Mouse (Mus musculus) stomach, adult 2 months (tissue): Measurements from ENCODE around the gene Zfp750. TPM values are rescaled to one million over a fixed set of nuclear protein-coding genes. Genes with fewer than 3 reads are reported as not detected.

Experiments
- polyA plus RNA-seq: library from polyadenylated mRNA; depleted of rRNA; stranded (reverse); fragments of >200 nt; gene quantifications from 2 replicates; pipeline ENCODE4 v1.2.3, GENCODE M21; 2012; rRNA removed

Zfp750 gene
- 4.8 and 6.1 TPM in 2 replicates for polyA plus RNA-seq

GRCm38 (mm10) chr11:121519131-121519530 is at the start of gene Zfp750:
Gene Zfp750, minus strand, starts transcription at chr11:121519333.

Other genes with a start within 250 kb of the Zfp750 start
- 15.7 and 16.0 TPM in 2 replicates for gene Wdr45b, start 164.9 kb downstream of the Zfp750 start, polyA plus RNA-seq
- 1.3 and 1.7 TPM in 2 replicates for gene Rab40b, start 131.1 kb downstream of the Zfp750 start, polyA plus RNA-seq
- 0.73 and 1.9 TPM in 2 replicates for gene Fn3krp, start 97.9 kb downstream of the Zfp750 start, polyA plus RNA-seq
- 0.79 and 1.00 TPM in 2 replicates for gene Fn3k, start 84.4 kb downstream of the Zfp750 start, polyA plus RNA-seq
- 20.4 and 30.0 TPM in 2 replicates for gene Tbcd, start 67.4 kb downstream of the Zfp750 start, polyA plus RNA-seq
- gene B3gntl1, start 153.8 kb upstream of the Zfp750 start, polyA plus RNA-seq, result 1.8 and 2.7 TPM in 2 replicates
- gene Metrnl, start 182.2 kb upstream of the Zfp750 start, polyA plus RNA-seq, result 38.2 and 75.1 TPM in 2 replicates